Mouse (Mus musculus) MEL (cell line): ENCODE results near the gene Cntfr. TPM values are rescaled to one million over a fixed set of nuclear protein-coding genes. Genes with fewer than 3 reads are reported as not detected.

Source experiments
- DNase-seq: peaks from one replicate; pipeline ENCODE4 v3.0.0; 2011; ENCODE audit warnings: low read depth, low spot score
- H3K27ac ChIP-seq: 2 replicates; pipeline ENCODE4 v1.5.1; 2012; ENCODE audit warnings: low read depth, mild to moderate bottlenecking, control low read depth, low read length, moderate library complexity; ENCODE audit not compliant: control insufficient read depth
- H3K27me3 ChIP-seq, 2 experiments: fragments of 150-350 bp in 1 of 2; sonication (generic) in 1 of 2; 2 replicates each; pipeline ENCODE4 v1.6.1; 2012; ENCODE audit warnings: low read length in 2 of 2, mild to moderate bottlenecking in 2 of 2, improper control_type of control experiment in 1 of 2, moderate library complexity in 1 of 2; ENCODE audit not compliant: insufficient read depth in 2 of 2, control insufficient read depth in 1 of 2
- H3K36me3 ChIP-seq, 2 experiments: 2 replicates each; pipeline ENCODE4 v1.6.1; 2012 to 2014; ENCODE audit warnings: low read length in 2 of 2, improper control_type of control experiment in 1 of 2, inconsistent platforms in 1 of 2, mild to moderate bottlenecking in 1 of 2; ENCODE audit not compliant: insufficient read depth in 2 of 2, control insufficient read depth in 1 of 2
- H3K4me1 ChIP-seq, 2 experiments: fragments of 150-350 bp in 1 of 2; sonication (generic) in 1 of 2; 2 replicates each; pipeline ENCODE4 v1.6.1; 2012; ENCODE audit warnings: low read length in 2 of 2, improper control_type of control experiment in 1 of 2, mild to moderate bottlenecking in 1 of 2; ENCODE audit not compliant: insufficient read depth in 2 of 2, control insufficient read depth in 1 of 2
- H3K4me3 ChIP-seq, 2 experiments: fragments of 150-350 bp in 1 of 2; sonication (generic) in 1 of 2; 2 replicates each; pipeline ENCODE4 v1.5.1; 2012; ENCODE audit warnings: low read depth in 2 of 2, low read length in 2 of 2, mild to moderate bottlenecking in 2 of 2, moderate library complexity in 2 of 2, control low read depth in 1 of 2, improper control_type of control experiment in 1 of 2; ENCODE audit not compliant: control insufficient read depth in 1 of 2, insufficient read depth in 1 of 2
- H3K79me2 ChIP-seq: 2 replicates; pipeline ENCODE4 v1.6.1; 2012; ENCODE audit warnings: mild to moderate bottlenecking, low read length, moderate library complexity; ENCODE audit not compliant: control insufficient read depth, poor library complexity, insufficient read depth
- H3K9ac ChIP-seq: 2 replicates; pipeline ENCODE4 v1.6.1; 2012; ENCODE audit warnings: low read depth, mild to moderate bottlenecking, control low read depth, low read length, moderate library complexity; ENCODE audit not compliant: control insufficient read depth, poor library complexity, severe bottlenecking
- H3K9me3 ChIP-seq: fragments of 150-350 bp; sonication (generic); replicated peaks from 2 replicates; pipeline ENCODE4 v1.6.1; 2012; ENCODE audit warnings: mild to moderate bottlenecking, low read length, improper control_type of control experiment, moderate library complexity; ENCODE audit not compliant: insufficient read depth
- CHD1 ChIP-seq: IDR thresholded peaks from 2 replicates; pipeline ENCODE4 v1.6.1; 2012; ENCODE audit warnings: low read depth, mild to moderate bottlenecking, inconsistent platforms, low read length, improper control_type of control experiment
- E2F4 ChIP-seq: IDR thresholded peaks from 2 replicates; pipeline ENCODE4 v1.6.1; 2011; ENCODE audit warnings: low read depth, low read length, improper control_type of control experiment, borderline replicate concordance
- GABPA ChIP-seq: IDR thresholded peaks from 2 replicates; pipeline ENCODE4 v1.6.1; 2012; ENCODE audit warnings: low read depth, mild to moderate bottlenecking, inconsistent platforms, low read length, improper control_type of control experiment, moderate library complexity
- KAT2A ChIP-seq: conservative IDR thresholded peaks from 2 replicates; pipeline ENCODE4 v1.6.1; 2012; ENCODE audit warnings: low read depth, low read length, improper control_type of control experiment, inconsistent platforms
- MEF2A ChIP-seq: IDR thresholded peaks from 2 replicates; pipeline ENCODE4 v1.6.1; 2014; ENCODE audit warnings: low read depth, mild to moderate bottlenecking, inconsistent platforms, low read length, improper control_type of control experiment; ENCODE audit not compliant: poor library complexity, insufficient replicate concordance, severe bottlenecking; ENCODE audit errors: extremely low read depth
- MYB ChIP-seq: IDR thresholded peaks from 2 replicates; pipeline ENCODE4 v1.6.1; 2011; ENCODE audit warnings: mild to moderate bottlenecking, low read depth, low read length, improper control_type of control experiment
- NRF1 ChIP-seq: IDR thresholded peaks from 2 replicates; pipeline ENCODE4 v1.6.1; 2014; ENCODE audit warnings: low read depth, mild to moderate bottlenecking, inconsistent platforms, low read length, improper control_type of control experiment, moderate library complexity; ENCODE audit not compliant: poor library complexity, insufficient read depth, severe bottlenecking
- POLR2AphosphoS5 ChIP-seq: IDR thresholded peaks from 2 replicates; pipeline ENCODE4 v1.6.1; 2012; ENCODE audit warnings: low read depth, borderline replicate concordance, mild to moderate bottlenecking, inconsistent platforms, low read length, moderate library complexity, mixed read lengths
- SIN3A ChIP-seq: IDR thresholded peaks from 2 replicates; pipeline ENCODE4 v1.6.1; 2012; ENCODE audit warnings: low read length, improper control_type of control experiment, inconsistent platforms
- SMC3 ChIP-seq: IDR thresholded peaks from 2 replicates; pipeline ENCODE4 v1.6.1; 2011; ENCODE audit warnings: low read depth, low read length, improper control_type of control experiment
- TCF12 ChIP-seq: IDR thresholded peaks from 2 replicates; pipeline ENCODE4 v1.6.1; 2014; ENCODE audit warnings: low read depth, mild to moderate bottlenecking, inconsistent platforms, low read length, improper control_type of control experiment, moderate library complexity
- USF2 ChIP-seq, 2 experiments: IDR thresholded peaks; 2 replicates each; pipeline ENCODE4 v1.6.1; 2011 to 2012; ENCODE audit warnings: improper control_type of control experiment in 2 of 2, low read length in 2 of 2, borderline replicate concordance in 1 of 2, inconsistent platforms in 1 of 2, low read depth in 1 of 2, mild to moderate bottlenecking in 1 of 2; ENCODE audit not compliant: insufficient read depth in 1 of 2
- ZC3H11A ChIP-seq: IDR thresholded peaks from 2 replicates; pipeline ENCODE4 v1.6.1; 2012; ENCODE audit warnings: low read depth, mild to moderate bottlenecking, inconsistent platforms, low read length, improper control_type of control experiment
- ZMIZ1 ChIP-seq: IDR thresholded peaks from 2 replicates; pipeline ENCODE4 v1.6.1; 2012; ENCODE audit warnings: low read depth, mild to moderate bottlenecking, inconsistent platforms, low read length, improper control_type of control experiment, moderate library complexity
- polyA plus RNA-seq, 2 experiments: library from polyadenylated mRNA; stranded (reverse) in 1 of 2; unstranded in 1 of 2; fragments of >175 nt in 1 of 2; fragments of >200 nt in 1 of 2; gene quantifications; 2 replicates each; pipeline versions ENCODE4 v1.2.1 to v1.2.4; 2012; ENCODE audit warnings: low replicate concordance in 2 of 2, low read depth in 1 of 2; ENCODE audit not compliant: insufficient read length in 2 of 2, insufficient read depth in 1 of 2, missing spikeins in 1 of 2
- total RNA-seq: library from RNA; depleted of rRNA; stranded (reverse); fragments of 300-350 nt; gene quantifications from 2 replicates; pipeline ENCODE4 v1.2.3, GENCODE M21; 2012

The Cntfr gene
- total and polyA plus RNA-seq, 3 experiments, result not detected

- Histone ChIP-seq H3K4me3 (no peak overlapping the region), H3K27ac (no peak overlapping the region), H3K4me1 (no peaks in the 10 kb centered on the region), H3K36me3 (no peaks in the 10 kb centered on the region), H3K27me3 (no peaks in the 10 kb centered on the region; a peak in 1 of 4 replicates), H3K79me2 (no peaks in the 10 kb centered on the region), H3K9ac (no peak overlapping the region), H3K9me3 (no peaks in the 10 kb centered on the region)
- DNase-seq, result no peak
- TF ChIP-seq ZMIZ1, result no peak
- TF ChIP-seq MYB, result no peak
- TF ChIP-seq CHD1, result no peak
- TF ChIP-seq MEF2A, result no peak
- TF ChIP-seq NRF1, result no peak
- TF ChIP-seq TCF12, result no peak
- no peak for TF ChIP-seq SMC3
- no peak for TF ChIP-seq ZC3H11A
- no peak for TF ChIP-seq USF2 (IDR thresholded peaks at IDR 0.05; ENCODE audit: borderline replicate concordance in 1 of 2, insufficient read depth in 1 of 2, low read depth in 1 of 2, low read length in 2 of 2)
Measured at GRCm38 (mm10) chr4:41671963-41672480, 24.9 kb downstream of the Cntfr start.

GRCm38 (mm10) chr4:41671500-41671899 is 25.4 kb downstream of the Cntfr start:
- H3K9ac ChIP-seq, result no peak overlapping the region
- H3K27me3 ChIP-seq, result no peaks in the 10 kb centered on the region; a peak in 1 of 4 replicates
- TF ChIP-seq POLR2AphosphoS5, result no peak
- no peak for TF ChIP-seq KAT2A
- H3K9me3 ChIP-seq, result no peaks in the 10 kb centered on the region
- H3K4me3 ChIP-seq, result no peak overlapping the region
- H3K36me3 ChIP-seq, result no peaks in the 10 kb centered on the region
- H3K4me1 ChIP-seq, result no peaks in the 10 kb centered on the region
- no peak for DNase-seq
- H3K79me2 ChIP-seq, result no peaks in the 10 kb centered on the region
- no peak overlapping the region for H3K27ac ChIP-seq

- no peak for TF ChIP-seq GABPA
- no peak for TF ChIP-seq E2F4
- no peak for TF ChIP-seq SIN3A
- TF ChIP-seq, all 39 proteins: peak for 0
- no peak for DNase-seq
- no peaks in the 10 kb centered on the region for H3K36me3 ChIP-seq
- no peaks in the 10 kb centered on the region for H3K79me2 ChIP-seq
- H3K27ac ChIP-seq, result no peak overlapping the region
- no peaks in the 10 kb centered on the region for H3K4me1 ChIP-seq
- no peaks in the 10 kb centered on the region for H3K9me3 ChIP-seq
- H3K4me3 ChIP-seq, result no peak overlapping the region
- no peaks in the 10 kb centered on the region; a peak in 1 of 4 replicates for H3K27me3 ChIP-seq
- no peak overlapping the region for H3K9ac ChIP-seq
Measured at GRCm38 (mm10) chr4:41670836-41671235, 26.1 kb downstream of the Cntfr start.
